Mouse (Mus musculus): ENCODE data around the gene Smim6.

Gene Smim6

GRCm38 (mm10) chr11:115948316-115948715 lies 36.5 kb downstream of the Smim6 start:
- no peak for TF ChIP-seq GATA4 (IDR thresholded peaks at IDR 0.05; ENCODE audit: insufficient replicate concordance, low read length)

GRCm38 (mm10) chr11:115950719-115951118 lies 38.9 kb downstream of the Smim6 start:
- no peak for TF ChIP-seq GATA4 (IDR thresholded peaks at IDR 0.05; ENCODE audit: insufficient replicate concordance, low read length)

DNA sequence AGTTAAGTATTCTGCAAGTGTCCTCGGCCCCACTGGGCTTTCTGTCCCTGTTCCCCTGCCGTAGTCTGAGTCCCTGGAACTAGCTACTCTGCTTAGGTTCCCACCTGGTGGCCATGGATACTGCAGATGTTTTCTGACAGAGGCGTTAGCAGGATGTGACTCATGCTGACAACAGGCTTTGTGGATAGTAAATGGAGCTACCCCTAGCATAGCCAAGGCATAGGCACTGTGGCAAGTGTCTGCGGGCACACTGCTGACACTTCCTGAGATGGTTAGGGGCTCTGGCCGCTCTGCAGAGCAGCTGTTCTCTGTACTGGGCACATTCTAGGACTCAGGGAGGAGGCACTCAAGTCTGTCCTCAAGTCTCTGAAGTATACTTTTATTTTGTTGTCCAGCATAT lies 42.9 kb downstream of the Smim6 start:
- TF ChIP-seq GATA4 (IDR thresholded peaks at IDR 0.05; ENCODE audit: insufficient replicate concordance, low read length), result no peak

DNA sequence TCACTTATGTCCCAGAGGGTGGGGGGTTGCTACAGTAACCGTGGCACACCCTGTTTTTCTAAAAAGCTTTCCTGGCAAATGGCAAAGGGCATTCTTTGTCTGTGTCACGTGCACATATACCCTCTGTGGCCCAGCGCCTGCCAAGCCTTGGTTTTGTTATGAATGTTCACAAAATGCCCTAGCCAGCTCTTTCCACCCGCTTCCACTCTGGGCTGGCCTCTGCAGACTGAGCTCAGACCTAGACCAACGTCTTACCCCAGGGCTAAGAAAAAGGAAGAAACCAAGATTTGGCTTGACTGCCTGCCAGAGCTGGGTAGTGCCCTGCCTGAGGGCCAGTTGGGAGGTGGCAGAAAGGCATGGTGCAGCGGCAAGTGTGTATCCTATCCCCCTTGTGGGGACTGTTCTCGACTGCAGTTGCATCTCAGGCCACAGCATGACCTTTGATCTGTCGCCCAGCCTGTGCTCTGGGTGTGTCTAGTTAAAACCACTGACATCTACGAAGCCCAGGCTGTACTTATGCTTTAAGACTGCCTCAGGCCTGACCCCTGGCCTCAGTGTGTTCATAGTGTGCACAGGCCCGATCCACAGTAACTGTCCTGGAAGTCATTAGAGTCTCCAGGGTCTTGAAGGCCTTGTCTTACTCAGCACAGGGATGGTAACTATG lies 43.5 kb downstream of the Smim6 start:
- no peak for TF ChIP-seq GATA4 (IDR thresholded peaks at IDR 0.05; ENCODE audit: insufficient replicate concordance, low read length)

DNA sequence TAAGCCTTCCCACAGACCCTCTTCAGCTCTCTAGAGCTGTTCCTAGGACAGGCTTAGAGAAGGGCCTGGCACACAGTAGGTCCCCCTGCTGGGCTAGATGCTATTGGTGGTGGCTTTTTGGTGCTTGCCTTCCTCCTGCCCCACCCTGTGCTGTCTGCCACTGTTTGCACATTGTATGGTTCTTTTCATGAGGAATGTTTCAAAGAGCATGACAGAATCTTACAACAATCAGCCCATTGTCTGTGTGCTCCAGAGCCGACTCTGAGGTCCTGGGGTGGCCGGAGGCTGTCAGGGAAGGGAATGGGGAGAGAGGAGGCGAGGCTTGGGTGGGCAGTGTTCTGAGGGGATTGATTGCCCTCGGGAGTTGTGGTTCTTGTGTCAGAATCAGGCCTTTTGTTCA lies 44.6 kb downstream of the Smim6 start:
- no peak for TF ChIP-seq GATA4 (IDR thresholded peaks at IDR 0.05; ENCODE audit: insufficient replicate concordance, low read length)

DNA sequence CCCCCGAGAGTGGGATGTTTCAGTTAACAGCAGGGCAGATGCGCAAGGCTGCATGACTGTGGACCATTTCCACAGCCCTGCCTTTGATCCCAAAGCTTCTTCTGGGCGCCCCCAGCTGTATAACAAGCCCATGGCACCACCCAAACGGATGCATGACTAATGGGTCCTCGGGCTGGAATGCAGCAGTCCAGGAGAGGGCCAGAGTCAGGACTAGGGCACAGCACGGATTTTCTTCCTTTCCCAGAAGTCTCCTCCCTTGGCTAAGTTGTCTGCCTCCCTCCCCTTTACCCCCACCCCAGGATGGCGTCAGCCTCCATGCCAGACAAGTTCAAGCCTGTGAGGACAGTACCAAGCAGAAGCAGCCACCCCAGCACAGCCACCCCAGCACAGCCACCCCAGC lies 46.2 kb downstream of the Smim6 start:
- no peak for TF ChIP-seq GATA4 (IDR thresholded peaks at IDR 0.05; ENCODE audit: insufficient replicate concordance, low read length)

DNA sequence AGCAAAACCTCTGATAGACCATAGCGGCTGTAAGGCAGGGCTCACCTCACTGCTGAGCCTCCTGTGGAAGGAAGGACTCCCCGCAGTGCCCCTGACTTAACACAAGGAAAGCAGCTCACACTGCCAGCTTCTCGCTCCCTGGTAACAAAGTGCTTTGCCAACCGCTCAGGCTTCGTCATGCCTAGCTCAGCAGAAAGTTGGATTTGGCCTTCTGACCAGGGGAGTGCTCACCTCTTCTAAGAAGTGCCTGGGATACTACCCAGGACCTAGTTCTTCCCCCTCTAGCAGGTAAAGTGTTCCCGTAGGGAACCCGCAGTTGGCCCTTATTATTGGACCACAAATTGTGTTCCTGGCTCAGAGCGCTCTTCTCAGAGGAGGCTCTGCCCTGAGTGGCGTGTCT lies 47.2 kb downstream of the Smim6 start:
- TF ChIP-seq GATA4 (IDR thresholded peaks at IDR 0.05; ENCODE audit: insufficient replicate concordance, low read length), result no peak

- TF ChIP-seq GATA4 (IDR thresholded peaks at IDR 0.05; ENCODE audit: insufficient replicate concordance, low read length), result no peak
These were observed 51.0 kb downstream of the Smim6 start for GRCm38 (mm10) chr11:115962651-115963412.

Measured in liver, adult (tissue).